In the genomic region with DNA sequence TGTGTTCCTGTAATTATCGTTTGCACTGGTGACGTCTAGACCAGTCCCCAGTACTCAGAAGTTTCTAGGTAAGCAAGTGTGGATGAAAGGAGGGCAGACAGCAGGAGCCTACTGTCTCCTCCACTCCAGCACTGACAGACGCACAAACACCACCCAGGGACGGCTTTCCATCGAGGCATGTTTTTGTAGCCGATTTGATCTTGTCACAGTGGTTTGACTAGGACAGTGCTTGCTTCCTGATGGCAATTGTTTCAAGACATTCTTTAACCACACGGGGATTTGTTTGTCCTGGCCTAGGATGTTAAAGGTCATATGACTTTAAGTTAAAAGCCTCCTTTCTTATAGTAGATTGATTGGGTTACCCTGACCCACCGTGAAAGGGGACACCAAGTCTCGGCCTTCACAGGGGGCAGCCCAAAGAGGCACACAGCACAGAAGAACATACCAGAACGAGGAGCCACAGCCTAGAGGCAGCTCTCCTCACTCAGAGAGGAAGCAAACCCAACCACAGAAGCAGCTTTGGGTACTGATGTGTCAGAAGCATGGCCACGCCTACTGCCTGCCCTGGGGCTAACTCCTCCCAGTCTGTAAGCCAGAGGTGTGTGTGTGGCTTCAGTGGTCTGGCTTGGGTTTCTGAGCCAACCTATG, we compare ENCODE assay signal across 9 mouse cellular contexts. TPM values are rescaled to one million over a fixed set of nuclear protein-coding genes. Genes with fewer than 3 reads are reported as not detected.
DNase-seq lines count a peak whose midpoint lies in the region; ATAC-seq and TF ChIP-seq lines count a peak whose summit lies in the region.
"Had no signal": no experiment of that assay in that cellular context is flagged by ENCODE, and none has a peak within 500 bp of the region (broad histone marks: within the 10 kb centered on the region; RNA-seq: fewer than 3 reads in every experiment).

No protein-coding gene starts in this region.

- H3K9ac ChIP-seq in heart, postnatal 0 days (replicated peaks; ENCODE audit: low read depth, low read length): no peak overlapping the region
- H3K9ac ChIP-seq: lung, embryonic 15.5 days had no signal

- H3K27me3 ChIP-seq in heart, postnatal 0 days (ENCODE audit: control insufficient read depth, insufficient read depth, low read length): no peaks in the 10 kb centered on the region
- H3K27me3 ChIP-seq: lung, embryonic 15.5 days had no signal

- ATAC-seq in heart, postnatal 0 days (ENCODE audit: insufficient read depth, low read depth): no peak
- ATAC-seq in granulocyte monocyte progenitor cell, adult 5-6 weeks (replicated peaks; ENCODE audit: poor library complexity, severe bottlenecking): peak; percentile 99

- H3K4me2 ChIP-seq in heart, postnatal 0 days (ENCODE audit: low read depth, low read length): no peak overlapping the region
- H3K4me2 ChIP-seq: lung, embryonic 15.5 days had no signal

- H3K27ac ChIP-seq in heart, postnatal 0 days (ENCODE audit: low read depth): peak overlapping the region; percentile 12; the same call in 1 of the 2 replicates
- H3K27ac ChIP-seq: lung, embryonic 15.5 days had no signal

- H3K36me3 ChIP-seq in heart, postnatal 0 days (replicated peaks; ENCODE audit: control insufficient read depth, insufficient read depth, low read length): no peaks in the 10 kb centered on the region
- H3K36me3 ChIP-seq: lung, embryonic 15.5 days had no signal

- DNase-seq in heart, postnatal 0 days (ENCODE audit: low spot score): no peak
- DNase-seq in heart, adult 8-10 months (ENCODE audit: low spot score): no peak
- peak; percentile 77 for DNase-seq in lung, postnatal 25 days (ENCODE audit: low spot score)
- peak; percentile 87 for DNase-seq in thymus, postnatal 25 days
- DNase-seq in cerebellum, adult 11 months: no peak
- DNase-seq in ovary, postnatal 36 days (ENCODE audit: low spot score): no peak
- DNase-seq in gastrocnemius, postnatal 10 days: no peak

- TF ChIP-seq EP300 in heart, postnatal 0 days (IDR thresholded peaks at IDR 0.05; ENCODE audit: low read depth): no peak

- 52% methylated on average over 11 of the region's 11 CpGs for WGBS in heart, postnatal 0 days

- TF ChIP-seq CTCF in heart, postnatal 0 days (IDR thresholded peaks at IDR 0.05; ENCODE audit: low read depth): no peak

- H3K9me3 ChIP-seq in heart, postnatal 0 days (replicated peaks; ENCODE audit: control insufficient read depth, low read length): no peaks in the 10 kb centered on the region
- H3K9me3 ChIP-seq: lung, embryonic 15.5 days had no signal

- H3K4me1 ChIP-seq in heart, postnatal 0 days (ENCODE audit: control insufficient read depth, insufficient read depth): no peaks in the 10 kb centered on the region

- no peak overlapping the region for H3K4me3 ChIP-seq in heart, postnatal 0 days (ENCODE audit: low read depth, low read length)
- H3K4me3 ChIP-seq: lung, embryonic 15.5 days had no signal

RNA-seq across cellular contexts. Expression of a gene that starts 51.7 kb away (rescaled TPM):
- 17.4 and 18.0 TPM in 2 replicates for total RNA-seq in heart, postnatal 0 days (2014; rRNA removed; ENCODE audit: low replicate concordance)
- polyA plus RNA-seq in heart, postnatal 0 days (2015; fragmentation: Nextera tagmentation; extraction: Ambion mirVana): 0.80 and 0.97 TPM in 2 replicates
- total RNA-seq in heart, adult 8-10 months (2022): 1 to 10 TPM; 3.2 to 7.3 (median 4.5) TPM
- 8.0 and 12.6 TPM in 2 replicates for total RNA-seq in granulocyte monocyte progenitor cell, adult 5-6 weeks (2014; fragmentation: Nextera tagmentation)
- total RNA-seq in granulocyte monocyte progenitor cell, adult 5-6 weeks (2017): 6.9 and 8.7 TPM in 2 replicates
- total RNA-seq in gastrocnemius, postnatal 10 days (2021): under 1 TPM; 0.73 to 0.88 TPM

Comparison
In these comparisons a context has a peak if more than half of its experiments do, and no peak if none do; other contexts are left out.
1. DNase-seq: peak in lung, postnatal 25 days (single experiment) and thymus, postnatal 25 days (single experiment); none in heart, postnatal 0 days (single experiment), heart, adult 8-10 months (single experiment), cerebellum, adult 11 months (single experiment), ovary, postnatal 36 days (single experiment) and gastrocnemius, postnatal 10 days (single experiment).